Mouse (Mus musculus) midbrain, embryonic 15.5 days (tissue): ENCODE measurements around the gene Anapc2. TPM values are rescaled to one million over a fixed set of nuclear protein-coding genes. Genes with fewer than 3 reads are reported as not detected.

ENCODE experiments used
- ATAC-seq: fragments of 200-750 bp; cut with Nextera tagmentation; replicated peaks from 2 replicates; pipeline ENCODE4 v1.8.0; 2017; ENCODE audit warnings: moderate TSS enrichment
- H3K27ac ChIP-seq: fragments of 300-500 bp; sonication (generic); 2 replicates; pipeline ENCODE4 v1.5.1; 2015; ENCODE audit warnings: mild to moderate bottlenecking, inconsistent platforms
- H3K27me3 ChIP-seq: fragments of 300-500 bp; sonication (generic); replicated peaks from 2 replicates; pipeline ENCODE4 v1.6.1; 2015; ENCODE audit warnings: inconsistent platforms
- H3K36me3 ChIP-seq: fragments of 300-500 bp; sonication (generic); replicated peaks from 2 replicates; pipeline ENCODE4 v1.6.1; 2015; ENCODE audit warnings: inconsistent platforms
- H3K4me1 ChIP-seq: fragments of 300-500 bp; sonication (generic); 2 replicates; pipeline ENCODE4 v1.6.1; 2015; ENCODE audit warnings: inconsistent platforms
- H3K4me2 ChIP-seq: fragments of 300-500 bp; sonication (generic); 2 replicates; pipeline ENCODE4 v1.6.1; 2015; ENCODE audit warnings: inconsistent platforms, mild to moderate bottlenecking, moderate library complexity
- H3K4me3 ChIP-seq: fragments of 300-500 bp; sonication (generic); 2 replicates; pipeline ENCODE4 v1.5.1; 2015; ENCODE audit warnings: mild to moderate bottlenecking, inconsistent platforms
- H3K9ac ChIP-seq: fragments of 300-500 bp; sonication (generic); 2 replicates; pipeline ENCODE4 v1.6.1; 2015; ENCODE audit warnings: mild to moderate bottlenecking, inconsistent platforms
- H3K9me3 ChIP-seq: fragments of 300-500 bp; sonication (generic); 2 replicates; pipeline ENCODE4 v1.6.1; 2016; ENCODE audit warnings: inconsistent platforms
- WGBS: fragments of 180-500 bp; shearing (Covaris S2); methylation state at CpG from one replicate; pipeline ENCODE4 v1.1.7; 2015; ENCODE audit warnings: mixed read lengths; 5-methylcytosine and 5-hydroxymethylcytosine counted together
- polyA plus RNA-seq: library from polyadenylated mRNA; unstranded; fragments of >200 nt; fragmentation: Nextera tagmentation; extraction: Ambion mirVana; gene quantifications from 2 replicates; pipeline ENCODE4 v1.2.1, GENCODE M21; 2015

The Anapc2 gene
- polyA plus RNA-seq, 1 experiment from 2014 or later: 157 TPM

DNA sequence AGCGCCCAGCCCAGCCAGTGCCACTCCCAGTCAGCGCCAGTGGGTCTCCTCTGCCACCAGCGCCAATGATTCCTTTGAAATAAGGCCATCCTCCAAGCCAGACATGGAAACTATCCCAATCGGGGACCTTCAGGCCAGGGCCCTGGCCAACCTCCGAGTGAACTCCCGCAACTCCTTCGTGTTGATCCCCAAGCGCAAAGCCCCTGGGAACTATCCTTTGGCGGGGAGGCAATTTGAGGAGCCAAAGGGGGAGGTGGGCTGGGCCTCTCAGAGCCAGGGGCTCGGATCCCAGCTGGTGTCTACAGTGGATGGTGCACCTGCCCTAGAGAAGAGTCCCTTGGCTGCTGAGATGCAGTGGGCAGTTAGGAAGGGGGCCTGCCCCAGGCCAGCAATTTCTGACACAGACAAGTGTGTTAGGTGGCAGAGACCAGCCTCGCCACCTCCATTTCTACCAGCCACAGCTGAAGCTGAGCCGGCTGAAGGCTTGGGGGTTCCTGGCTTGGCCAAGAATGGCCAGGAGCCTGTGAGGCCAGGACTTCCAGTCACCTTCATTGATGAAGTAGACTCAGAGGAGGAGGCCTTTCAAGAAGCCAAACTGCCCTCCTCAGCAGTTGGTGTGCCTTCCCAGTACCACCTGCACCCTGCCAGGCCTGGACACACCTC, 8.5 kb upstream of the Anapc2 start:
- Histone ChIP-seq H3K9me3 (no peaks in the 10 kb centered on the region), H3K4me1 (peaks cover 57% of the 10 kb centered on the region), H3K4me3 (peak overlapping the region; percentile 81), H3K27me3 (peaks cover 8% of the 10 kb centered on the region; the same call in 1 of the 2 replicates), H3K9ac (peak overlapping the region; percentile 71), H3K36me3 (no peaks in the 10 kb centered on the region), H3K4me2 (peak overlapping the region; percentile 99), H3K27ac (no peak overlapping the region)
- 22% methylated on average over 12 of the region's 12 CpGs for WGBS
- ATAC-seq: no peak

GRCm38 (mm10) chr2:25264286-25264660, 8.0 kb upstream of the Anapc2 start:
- 79% methylated on average over 5 of the region's 5 CpGs for WGBS
- no peak for ATAC-seq
- Histone ChIP-seq H3K27me3 (peaks cover 8% of the 10 kb centered on the region; the same call in 1 of the 2 replicates), H3K4me2 (peak overlapping the region; percentile 99), H3K4me1 (peaks cover 57% of the 10 kb centered on the region), H3K27ac (no peak overlapping the region), H3K9me3 (no peaks in the 10 kb centered on the region), H3K36me3 (no peaks in the 10 kb centered on the region; the same call in 1 of the 2 replicates), H3K9ac (peak overlapping the region; percentile 36; the same call in 1 of the 2 replicates), H3K4me3 (peak overlapping the region; percentile 81)

DNA sequence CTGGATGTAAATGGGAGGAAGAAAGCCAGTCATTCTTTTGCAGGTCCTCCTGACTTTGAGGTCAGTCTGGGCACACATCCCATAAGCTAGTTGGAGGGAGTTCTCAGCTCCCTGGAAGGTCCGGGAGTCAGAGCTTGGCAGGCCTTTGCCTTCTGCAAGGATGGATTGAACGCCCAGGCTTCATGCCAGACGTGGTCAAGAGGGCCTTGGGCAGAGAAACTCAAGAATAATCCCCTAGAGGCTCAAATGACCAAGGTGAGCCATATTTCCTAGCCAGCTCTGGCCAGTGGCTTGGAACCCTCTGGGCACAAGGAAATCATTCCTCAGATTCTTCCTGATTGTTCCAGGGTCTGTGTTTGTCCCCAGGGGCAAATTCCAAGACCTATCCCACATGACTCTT, 7.4 kb upstream of the Anapc2 start:
- peaks cover 8% of the 10 kb centered on the region; the same call in 1 of the 2 replicates for H3K27me3 ChIP-seq
- no peak for ATAC-seq
- H3K27ac ChIP-seq: no peak overlapping the region
- H3K4me1 ChIP-seq: peaks cover 57% of the 10 kb centered on the region
- peaks cover 5% of the 10 kb centered on the region for H3K36me3 ChIP-seq
- no peaks in the 10 kb centered on the region for H3K9me3 ChIP-seq
- peak overlapping the region; percentile 36 for H3K9ac ChIP-seq
- H3K4me2 ChIP-seq: peak overlapping the region; percentile 99
- 0 out of 2 replicates have a peak overlapping the region, but pooled peaks have one; percentile 5 for H3K4me3 ChIP-seq
- 78% methylated on average over 3 of the region's 3 CpGs for WGBS

- H3K4me2 ChIP-seq: peak overlapping the region; percentile 99
- no peak for ATAC-seq
- no peak overlapping the region for H3K27ac ChIP-seq
- H3K9ac ChIP-seq: peak overlapping the region; percentile 7
- no peaks in the 10 kb centered on the region for H3K9me3 ChIP-seq
- H3K27me3 ChIP-seq: peaks cover 8% of the 10 kb centered on the region; the same call in 1 of the 2 replicates
- peaks cover 63% of the 10 kb centered on the region for H3K4me1 ChIP-seq
- peaks cover 13% of the 10 kb centered on the region for H3K36me3 ChIP-seq
- no peak overlapping the region for H3K4me3 ChIP-seq
- WGBS: 64% methylated on average over 6 of the region's 6 CpGs
Observed at GRCm38 (mm10) chr2:25265897-25266656, 6.2 kb upstream of the Anapc2 start.

DNA sequence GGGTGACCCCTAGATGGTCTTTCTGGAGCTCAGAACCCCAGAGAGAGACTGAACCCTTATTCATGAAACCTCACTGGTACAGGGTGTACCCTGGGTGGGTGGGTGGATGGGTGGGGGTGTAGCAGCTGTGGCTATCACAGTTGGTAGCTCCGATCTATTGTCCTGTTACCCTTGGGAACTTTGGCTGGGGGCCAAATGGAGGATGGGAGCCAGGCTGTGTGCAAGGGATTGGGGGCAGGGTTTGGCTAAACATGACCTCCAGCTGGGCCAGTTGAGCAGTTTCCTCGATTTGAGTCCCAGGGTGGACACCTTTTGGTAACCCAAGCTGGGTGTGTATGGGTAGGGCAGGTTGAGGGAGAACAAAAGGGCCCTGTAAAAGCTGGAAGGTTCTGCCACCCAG, 5.6 kb upstream of the Anapc2 start:
- Histone ChIP-seq H3K4me2 (peak overlapping the region; percentile 99), H3K4me1 (peaks cover 68% of the 10 kb centered on the region), H3K9me3 (no peaks in the 10 kb centered on the region), H3K9ac (peak overlapping the region; percentile 7), H3K27ac (no peak overlapping the region), H3K36me3 (peaks cover 13% of the 10 kb centered on the region), H3K4me3 (no peak overlapping the region), H3K27me3 (peaks cover 8% of the 10 kb centered on the region; the same call in 1 of the 2 replicates)
- ATAC-seq: no peak
- WGBS: 48% methylated on average over 2 of the region's 2 CpGs

DNA sequence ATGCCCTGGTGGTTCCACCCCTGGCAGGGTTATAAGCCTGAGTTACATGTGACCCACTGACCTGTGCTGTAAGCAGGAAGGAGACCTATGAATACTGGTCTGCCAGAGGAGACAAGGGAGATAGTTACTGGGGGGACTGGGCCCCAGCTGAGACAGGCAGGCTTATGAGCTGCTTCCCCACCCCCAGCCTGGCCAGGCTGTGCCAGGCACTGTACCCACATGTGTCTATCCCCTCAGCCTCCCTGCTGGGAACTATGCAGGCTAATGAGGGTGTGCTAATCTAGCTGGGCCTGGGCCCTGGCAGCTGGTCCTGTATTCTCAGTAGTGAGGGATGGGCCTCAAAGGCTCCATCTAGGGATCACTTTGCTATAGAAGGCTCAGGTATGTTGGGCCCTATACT, 5.0 kb upstream of the Anapc2 start:
- H3K4me3 ChIP-seq: no peak overlapping the region
- no peak for ATAC-seq
- no peaks in the 10 kb centered on the region for H3K9me3 ChIP-seq
- H3K27ac ChIP-seq: no peak overlapping the region
- peak overlapping the region; percentile 99 for H3K4me2 ChIP-seq
- H3K27me3 ChIP-seq: peaks cover 8% of the 10 kb centered on the region; the same call in 1 of the 2 replicates
- H3K36me3 ChIP-seq: peaks cover 13% of the 10 kb centered on the region
- H3K9ac ChIP-seq: no peak overlapping the region
- H3K4me1 ChIP-seq: peaks cover 65% of the 10 kb centered on the region

DNA sequence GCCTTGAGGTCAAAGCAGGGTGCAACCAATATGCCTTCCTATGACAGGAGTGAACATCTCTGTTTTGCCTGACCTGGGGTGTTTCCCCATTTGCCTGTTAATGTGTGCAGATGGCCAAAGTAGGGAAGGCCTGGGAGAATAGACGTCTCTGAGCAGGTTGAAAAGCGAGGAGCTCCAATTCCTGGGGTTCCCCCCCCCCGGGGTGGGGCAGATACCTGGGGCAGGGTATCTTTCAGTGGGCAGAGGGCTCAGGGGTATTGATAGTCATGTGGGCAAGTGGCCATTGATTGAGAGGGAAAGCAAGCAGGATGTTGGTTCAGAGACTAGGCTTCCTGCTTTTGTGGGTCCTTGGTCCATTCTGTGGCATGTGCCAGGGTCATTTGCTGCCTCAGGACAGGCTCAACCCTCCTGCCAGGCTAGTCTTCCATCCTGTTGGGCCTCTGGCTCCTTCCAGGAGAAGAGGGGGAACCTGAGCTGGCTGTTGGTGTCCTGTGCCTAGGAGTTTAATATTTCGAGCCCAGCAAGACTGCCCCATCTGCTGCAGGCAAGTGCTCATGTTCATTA, 4.5 kb upstream of the Anapc2 start:
- peaks cover 65% of the 10 kb centered on the region for H3K4me1 ChIP-seq
- H3K4me3 ChIP-seq: no peak overlapping the region
- no peak overlapping the region for H3K9ac ChIP-seq
- 70% methylated on average over 4 of the region's 4 CpGs for WGBS
- no peak overlapping the region for H3K4me2 ChIP-seq
- peaks cover 13% of the 10 kb centered on the region for H3K36me3 ChIP-seq
- no peak for ATAC-seq
- no peak overlapping the region for H3K27ac ChIP-seq
- peaks cover 8% of the 10 kb centered on the region; the same call in 1 of the 2 replicates for H3K27me3 ChIP-seq
- H3K9me3 ChIP-seq: no peaks in the 10 kb centered on the region

DNA sequence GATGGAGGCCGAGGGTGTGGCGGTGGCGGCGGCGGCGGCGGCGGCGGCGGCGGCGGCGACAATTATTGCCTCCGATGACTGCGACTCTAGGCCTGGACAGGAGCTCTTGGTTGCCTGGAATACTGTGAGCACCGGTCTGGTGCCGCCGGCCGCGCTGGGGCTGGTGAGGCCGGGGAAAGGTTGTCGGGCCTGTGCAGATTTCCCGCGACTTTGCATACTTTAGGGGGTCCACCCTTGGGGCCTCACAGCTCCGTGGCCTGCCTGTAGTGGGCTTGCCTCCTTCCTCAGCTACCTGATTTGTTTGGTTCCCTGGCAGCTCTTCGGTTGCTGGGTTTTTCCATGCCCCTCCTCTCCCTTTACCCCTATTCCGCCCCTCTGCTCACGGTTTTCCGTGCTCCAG, 237 bp downstream of the Anapc2 start:
- Histone ChIP-seq H3K9me3 (no peaks in the 10 kb centered on the region), H3K27ac (peak overlapping the region; percentile 83), H3K4me2 (peak overlapping the region; percentile 74), H3K4me1 (peaks cover 36% of the 10 kb centered on the region), H3K4me3 (peak overlapping the region; percentile 83), H3K27me3 (no peaks in the 10 kb centered on the region), H3K36me3 (peaks cover 45% of the 10 kb centered on the region), H3K9ac (peak overlapping the region; percentile 91)
- WGBS: under 1% methylated on average over 29 of the region's 29 CpGs
- ATAC-seq: peak; percentile 79

- Histone ChIP-seq H3K4me2 (peak overlapping the region; percentile 74), H3K36me3 (peaks cover 47% of the 10 kb centered on the region), H3K27ac (peak overlapping the region; percentile 83), H3K9ac (peak overlapping the region; percentile 91), H3K4me1 (peaks cover 31% of the 10 kb centered on the region), H3K27me3 (no peaks in the 10 kb centered on the region), H3K9me3 (no peaks in the 10 kb centered on the region), H3K4me3 (peak overlapping the region; percentile 83)
- no peak for ATAC-seq
- 46% methylated on average over 16 of the region's 16 CpGs for WGBS
Observed at GRCm38 (mm10) chr2:25273010-25273409, 732 bp downstream of the Anapc2 start.

DNA sequence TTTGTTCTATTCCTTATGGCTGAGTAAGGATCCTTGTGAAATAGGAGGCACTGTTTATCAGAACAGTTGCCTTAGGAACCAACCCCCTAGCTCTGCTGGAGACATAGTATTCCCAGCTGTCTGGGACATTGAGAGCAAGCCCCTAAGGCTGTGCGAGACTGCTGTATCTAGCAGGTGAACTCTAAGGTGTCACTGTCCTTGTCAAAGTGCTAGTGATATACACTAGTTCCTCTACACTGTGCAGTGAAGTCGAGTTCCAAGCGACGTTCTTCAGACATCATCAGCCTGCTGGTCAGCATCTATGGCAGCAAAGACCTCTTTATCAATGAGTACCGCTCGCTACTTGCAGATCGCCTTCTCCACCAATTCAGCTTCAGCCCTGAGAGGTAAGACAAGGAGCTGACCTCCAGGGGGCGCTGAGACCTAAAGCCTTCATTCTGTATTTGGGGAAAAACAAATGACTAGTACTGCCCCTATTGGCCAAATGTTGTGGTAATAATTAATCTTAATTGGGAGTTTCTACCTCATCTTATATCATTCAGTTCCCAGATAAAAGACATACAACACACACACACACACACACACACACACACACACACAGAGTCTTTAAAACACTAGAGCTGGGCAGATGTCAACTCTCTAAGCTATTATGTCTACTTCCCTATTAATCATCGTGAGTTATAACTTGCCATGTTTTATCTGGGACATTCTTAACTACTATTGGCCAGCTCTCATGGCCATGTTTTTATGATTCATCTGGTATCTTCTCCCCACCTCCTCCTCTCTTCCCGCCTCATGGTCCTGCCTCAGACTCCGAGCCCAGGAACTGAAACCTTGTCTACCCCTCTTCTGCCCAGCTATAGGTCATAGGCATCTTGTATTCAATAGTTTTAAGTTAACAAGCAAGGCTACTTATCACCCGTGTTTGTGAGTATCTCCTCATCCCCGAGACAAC, 6.9 kb downstream of the Anapc2 start:
- no peak overlapping the region for H3K9ac ChIP-seq
- no peak overlapping the region for H3K27ac ChIP-seq
- no peak overlapping the region for H3K4me2 ChIP-seq
- peaks cover 2% of the 10 kb centered on the region for H3K4me1 ChIP-seq
- H3K9me3 ChIP-seq: no peaks in the 10 kb centered on the region
- peak; percentile 41 for ATAC-seq
- H3K36me3 ChIP-seq: peaks cover 60% of the 10 kb centered on the region
- 63% methylated on average over 13 of the region's 13 CpGs for WGBS
- H3K4me3 ChIP-seq: no peak overlapping the region
- no peaks in the 10 kb centered on the region for H3K27me3 ChIP-seq

- no peak for ATAC-seq
- no peak overlapping the region for H3K4me2 ChIP-seq
- 95% methylated on average over 2 of the region's 2 CpGs for WGBS
- H3K4me3 ChIP-seq: no peak overlapping the region
- H3K27me3 ChIP-seq: peaks cover 28% of the 10 kb centered on the region
- peaks cover 32% of the 10 kb centered on the region for H3K36me3 ChIP-seq
- H3K27ac ChIP-seq: no peak overlapping the region
- no peak overlapping the region for H3K9ac ChIP-seq
- H3K9me3 ChIP-seq: no peaks in the 10 kb centered on the region
- H3K4me1 ChIP-seq: peaks cover 16% of the 10 kb centered on the region
Observed at GRCm38 (mm10) chr2:25285551-25285950, 13.3 kb downstream of the Anapc2 start.
